Mouse (Mus musculus) heart, postnatal 36 days (tissue): Measurements from ENCODE around the gene Snd1. TPM values are rescaled to one million over a fixed set of nuclear protein-coding genes. Genes with fewer than 3 reads are reported as not detected.

Experiments used
- DNase-seq, 2 experiments: peaks; one replicate each; pipeline ENCODE4 v3.0.0; 2021 to 2022
- intact Hi-C: fragments of 180-260 bp; cut with DNase I; formaldehyde crosslinking; loops from one replicate; pipeline ENCODE4 v1.15.1; 2025
- total RNA-seq, 2 experiments: library from RNA; stranded (reverse); gene quantifications; 2 replicates each; pipeline ENCODE4 v1.2.3; 2021

Gene Snd1
- total RNA-seq = 10 to 100 TPM; 75.0 to 78.1 TPM

- no peak for DNase-seq
- intact Hi-C loops = loop anchor here (5.0 kb wide), 2 partner anchors 53 to 213 kb away; partner anchors contain the start of gene Arf5
Observed at GRCm38 (mm10) chr6:28474839-28475238, at the start of gene Snd1. Gene Snd1 (plus strand): TSS chr6:28475139.

- intact Hi-C loops = loop anchor here (10.0 kb wide), 1 partner anchor 198 kb away; no protein-coding TSS in a partner anchor
Observed at GRCm38 (mm10) chr6:28427096-28427839, 47.7 kb upstream of the Snd1 start, which contains the start of gene Fscn3. Gene Fscn3 (plus strand): TSS chr6:28427789.

GRCm38 (mm10) chr6:28428290-28428689 is 46.6 kb upstream of the Snd1 start, which contains the start of gene Gcc1:
Gene Gcc1 (minus strand): TSS chr6:28428390.
- intact Hi-C loops = loop anchor here (10.0 kb wide), 1 partner anchor 197 kb away; no protein-coding TSS in a partner anchor

More at GRCm38 (mm10) chr6:28427096-28427839, 47.7 kb upstream of the Snd1 start, which contains the start of gene Fscn3:
- no peak for DNase-seq

GRCm38 (mm10) chr6:28429870-28430269 is 45.1 kb upstream of the Snd1 start:
- DNase-seq = no peak
- intact Hi-C loops = loop anchor here (10.0 kb wide), 1 partner anchor 195 kb away; no protein-coding TSS in a partner anchor

More at GRCm38 (mm10) chr6:28428290-28428689, 46.6 kb upstream of the Snd1 start, which contains the start of gene Gcc1:
- no peak for DNase-seq

GRCm38 (mm10) chr6:28430795-28431537 is 44.0 kb upstream of the Snd1 start:
- intact Hi-C loops = no loop called here

GRCm38 (mm10) chr6:28431538-28431855 is 43.4 kb upstream of the Snd1 start:
- DNase-seq = no peak
- intact Hi-C loops = no loop called here

More at GRCm38 (mm10) chr6:28430795-28431537, 44.0 kb upstream of the Snd1 start:
- no peak for DNase-seq

- intact Hi-C loops = no loop called here
Observed at GRCm38 (mm10) chr6:28447937-28448336, 27.0 kb upstream of the Snd1 start.

GRCm38 (mm10) chr6:28449253-28449652 is 25.7 kb upstream of the Snd1 start, which contains the start of gene Pax4:
Gene Pax4 (minus strand): TSS chr6:28449353.
- intact Hi-C loops = no loop called here
- no peak for DNase-seq

More at GRCm38 (mm10) chr6:28447937-28448336, 27.0 kb upstream of the Snd1 start:
- no peak for DNase-seq

- intact Hi-C loops = no loop called here
- no peak for DNase-seq
Observed at GRCm38 (mm10) chr6:28450481-28450880, 24.5 kb upstream of the Snd1 start.

- intact Hi-C loops = no loop called here
- DNase-seq = no peak
Observed at GRCm38 (mm10) chr6:28450977-28451376, 24.0 kb upstream of the Snd1 start.

GRCm38 (mm10) chr6:28459221-28459668 is 15.7 kb upstream of the Snd1 start:
- intact Hi-C loops = loop anchor here (5.0 kb wide), 1 partner anchor 802 kb away; no protein-coding TSS in a partner anchor
- DNase-seq = no peak

GRCm38 (mm10) chr6:28460534-28460933 is 14.4 kb upstream of the Snd1 start:
- peak; percentile 73 to 85 for DNase-seq
- intact Hi-C loops = loop anchor here (1.0 to 2.0 kb wide), 2 partner anchors 121 to 152 kb away; no protein-coding TSS in a partner anchor

- DNase-seq = no peak
- intact Hi-C loops = no loop called here
Observed at GRCm38 (mm10) chr6:28464630-28465029, 10.3 kb upstream of the Snd1 start.

GRCm38 (mm10) chr6:28470017-28470602 is 4.8 kb upstream of the Snd1 start:
- no peak for DNase-seq
- intact Hi-C loops = no loop called here

GRCm38 (mm10) chr6:28470621-28471020 is 4.3 kb upstream of the Snd1 start:
- intact Hi-C loops = no loop called here
- no peak for DNase-seq

- DNase-seq = no peak
- intact Hi-C loops = no loop called here
Observed at GRCm38 (mm10) chr6:28471284-28472035, 3.5 kb upstream of the Snd1 start.

GRCm38 (mm10) chr6:28474211-28474610 is 728 bp upstream of the Snd1 start:
- DNase-seq = no peak
- intact Hi-C loops = no loop called here

- intact Hi-C loops = loop anchor here (5.0 kb wide), 2 partner anchors 58 to 218 kb away; partner anchors contain the start of gene Arf5
- peak; percentile 97 to 98 for DNase-seq
Observed at GRCm38 (mm10) chr6:28479865-28480751, 5.2 kb downstream of the Snd1 start.
